Mouse (Mus musculus) gastrocnemius, postnatal 10 days (tissue): ENCODE data around the gene Tenm4. TPM values are rescaled to one million over a fixed set of nuclear protein-coding genes. Genes with fewer than 3 reads are reported as not detected.

Experiments
- DNase-seq: peaks from one replicate; pipeline ENCODE4 v3.0.0; 2021; ENCODE audit warnings: mixed read lengths
- total RNA-seq, 2 experiments: library from RNA; stranded (reverse); gene quantifications; 2 replicates each; pipeline ENCODE4 v1.2.3; 2021

Gene Tenm4
- total RNA-seq, 2 experiments from 2014 or later: 11.0 to 15.0 TPM

DNA sequence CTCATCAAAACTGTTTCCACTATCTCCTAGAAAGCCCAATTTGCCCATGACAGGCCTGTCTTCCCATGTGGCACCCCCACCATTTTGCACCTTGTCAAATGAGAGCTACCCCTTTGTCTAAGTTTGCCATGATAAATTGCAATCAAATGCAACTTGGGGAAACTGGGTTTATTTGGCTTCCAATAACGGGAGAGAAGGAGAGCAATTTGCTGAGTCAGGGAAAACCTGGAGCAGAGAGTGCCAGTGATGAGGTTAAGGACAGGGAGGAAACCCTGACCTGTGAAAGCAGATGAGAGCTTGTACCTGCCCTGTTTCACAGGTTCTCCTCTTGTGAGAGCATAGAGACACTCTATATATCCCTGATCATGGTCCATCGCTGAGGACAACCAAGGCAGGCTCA lies 170.4 kb downstream of the Tenm4 start:
- no peak for DNase-seq

DNA sequence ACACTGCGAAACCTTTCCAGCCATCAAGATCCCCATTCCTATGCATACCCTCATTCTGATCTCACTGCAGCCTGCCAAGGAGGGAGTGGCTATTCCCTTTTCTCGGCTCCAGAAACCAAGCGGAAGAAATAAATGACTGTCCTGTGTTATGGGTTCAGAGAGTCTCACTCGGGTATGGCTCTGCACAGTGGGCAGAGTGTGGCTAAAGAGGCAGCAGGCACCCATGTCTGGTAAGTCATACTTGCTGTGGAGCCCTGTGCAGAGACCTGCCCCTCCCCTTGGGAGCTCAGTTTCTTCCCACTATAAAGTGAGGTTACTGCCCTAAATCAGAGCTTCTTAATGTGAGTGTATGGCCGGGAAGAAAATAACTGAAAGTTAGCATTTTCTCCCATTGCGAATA lies 171.9 kb downstream of the Tenm4 start:
- DNase-seq: no peak

DNA sequence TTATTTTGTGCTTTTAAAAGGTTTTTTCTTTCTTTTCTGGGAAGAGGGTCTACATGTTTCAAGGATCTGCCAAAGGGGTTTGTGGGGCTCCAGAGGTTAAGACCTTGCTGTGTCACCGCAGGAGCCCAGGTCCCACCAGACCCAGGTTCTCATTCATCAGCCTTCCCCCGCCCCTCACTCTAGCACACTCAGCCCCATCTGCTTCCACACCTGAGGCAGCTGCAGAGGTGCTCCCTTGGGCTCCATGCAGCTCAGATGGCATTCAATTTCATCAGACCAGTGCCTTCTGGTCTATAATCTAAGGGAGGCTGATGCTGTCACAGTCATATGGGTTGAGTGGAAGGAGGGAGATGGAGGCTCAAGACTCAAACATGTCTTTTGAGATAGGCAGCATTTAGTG lies 172.6 kb downstream of the Tenm4 start:
- no peak for DNase-seq

DNA sequence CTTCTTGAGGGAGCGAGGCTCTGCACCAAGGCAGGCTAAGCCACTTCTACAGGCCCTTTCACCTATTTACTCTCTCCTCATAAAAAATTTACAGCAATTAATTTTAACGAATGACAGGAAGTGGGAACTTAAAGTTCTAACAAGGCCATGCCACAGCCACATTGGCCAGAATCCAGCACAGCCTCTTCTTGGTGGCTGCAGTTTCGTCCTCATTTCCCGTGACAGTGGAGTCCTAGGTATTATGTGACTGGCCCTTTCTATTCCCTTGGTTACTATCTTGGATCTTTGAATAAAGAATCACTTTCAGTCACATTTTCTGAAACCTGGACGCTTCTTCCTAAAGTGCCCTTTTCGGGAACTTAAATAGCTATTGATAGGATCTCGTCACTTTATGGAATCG lies 181.6 kb downstream of the Tenm4 start:
- no peak for DNase-seq

DNA sequence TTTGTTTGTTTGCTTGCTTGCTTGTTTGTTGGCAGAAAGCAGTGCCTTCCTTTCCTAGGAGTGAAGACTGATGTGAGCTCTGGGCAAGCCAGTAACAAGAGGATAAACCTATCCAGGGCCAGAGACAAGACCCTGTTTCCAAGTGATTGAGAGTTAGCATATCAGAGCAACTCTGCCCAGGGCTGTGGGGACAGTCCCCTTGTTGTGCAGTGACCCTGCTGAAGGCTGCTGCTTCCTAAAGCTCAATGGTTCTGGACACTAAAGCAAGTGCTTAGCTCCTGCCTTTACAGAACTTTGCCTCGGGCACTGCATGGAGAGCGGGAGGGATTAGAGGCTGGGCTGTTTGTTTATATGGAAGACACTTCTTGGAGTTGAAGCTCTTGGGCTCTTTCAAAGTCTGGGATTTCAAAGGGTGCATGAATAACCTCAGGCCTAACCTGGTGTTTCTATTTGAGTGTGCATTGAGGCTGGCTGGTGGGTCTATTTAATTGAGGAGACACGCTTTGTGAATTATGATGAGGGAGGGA lies 185.3 kb downstream of the Tenm4 start:
- no peak for DNase-seq

DNA sequence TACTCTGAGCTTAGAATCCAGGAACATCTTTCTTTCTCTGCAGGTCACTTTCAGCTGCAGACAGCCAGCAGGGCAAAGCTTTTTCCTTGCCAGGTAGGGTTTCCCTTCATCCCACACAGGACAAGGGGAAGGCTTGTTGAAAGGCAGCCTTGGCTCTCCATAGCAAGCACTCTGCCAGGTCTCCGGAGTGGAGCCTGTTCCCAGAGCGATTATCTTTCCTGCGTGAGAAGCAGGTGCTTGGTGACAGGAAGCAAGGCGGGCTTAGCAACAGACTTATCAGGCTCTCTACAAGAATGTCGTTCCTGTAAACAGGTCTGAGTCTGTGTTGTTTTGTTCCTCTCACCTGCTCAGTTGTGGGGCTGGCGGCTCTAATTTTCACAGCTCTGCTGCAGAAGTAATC lies 186.5 kb downstream of the Tenm4 start:
- DNase-seq: no peak

DNA sequence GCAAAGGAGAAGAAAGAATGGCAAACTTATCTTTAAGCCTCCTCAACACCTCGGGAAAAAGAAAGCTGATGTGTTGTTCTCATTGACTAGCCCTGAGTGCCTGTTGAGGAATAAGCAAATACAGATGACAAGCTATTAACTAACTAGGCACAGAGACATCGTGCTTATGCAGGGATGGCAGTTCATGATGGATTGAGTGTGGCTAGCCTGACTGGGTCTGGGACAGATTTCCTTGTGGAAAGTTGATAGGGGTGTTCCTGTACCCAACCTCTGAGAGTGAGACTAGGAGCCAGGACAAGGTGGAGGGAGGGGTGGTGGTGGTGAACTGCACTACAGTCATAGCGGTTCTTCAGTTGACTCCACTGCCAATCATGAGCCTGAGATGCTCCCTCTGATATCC lies 192.3 kb downstream of the Tenm4 start:
- no peak for DNase-seq

DNA sequence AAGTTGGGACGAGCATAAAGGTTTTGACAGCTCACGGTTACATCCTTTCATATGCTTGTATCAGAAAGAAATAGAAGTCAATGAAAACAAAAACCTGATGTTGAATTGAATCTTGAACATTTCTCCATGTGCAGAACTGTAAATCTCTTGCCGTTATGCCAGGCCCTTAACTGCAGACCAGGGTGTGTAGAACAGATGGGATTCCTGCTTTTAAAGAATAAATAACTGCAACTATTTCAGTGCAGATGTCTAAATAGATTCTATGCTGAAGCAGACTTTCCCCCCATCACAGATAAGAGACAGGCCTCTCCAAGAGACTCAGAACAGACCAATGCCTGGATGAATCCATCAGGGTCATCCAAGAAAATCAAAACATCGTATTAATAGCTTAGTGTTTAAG lies 198.9 kb downstream of the Tenm4 start:
- DNase-seq: no peak

DNA sequence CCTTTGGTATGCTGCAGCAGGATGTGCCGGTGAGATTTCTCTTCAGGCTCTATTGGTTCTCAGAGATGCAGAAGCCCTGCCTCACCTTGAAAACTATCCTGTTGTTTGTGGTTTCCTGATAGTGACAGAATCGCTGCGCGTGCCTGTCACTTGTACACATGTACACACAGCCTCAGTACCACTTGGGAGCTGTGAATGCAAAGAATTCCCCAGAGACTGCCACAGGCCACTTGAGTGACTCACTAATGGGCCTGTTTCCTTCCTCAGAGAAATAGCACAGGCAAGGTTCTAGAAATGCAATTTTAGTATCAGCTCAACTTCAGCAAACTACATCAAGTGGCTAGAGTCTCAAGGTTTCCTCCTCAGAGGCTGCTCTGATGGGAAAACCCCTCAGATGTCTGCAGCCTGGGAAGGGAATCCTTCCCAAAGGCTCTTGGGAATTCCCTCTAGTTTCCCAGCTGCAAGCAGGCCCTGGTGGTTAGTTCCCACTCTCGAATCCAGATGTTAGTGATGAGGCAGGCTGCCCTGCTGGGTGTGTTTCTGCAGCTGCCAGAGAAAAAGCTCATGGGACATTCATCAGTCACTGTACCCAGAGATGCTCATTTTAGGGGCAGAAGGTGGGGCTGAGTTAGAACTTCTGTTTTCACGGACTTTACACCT lies 203.1 kb downstream of the Tenm4 start:
- DNase-seq: no peak

DNA sequence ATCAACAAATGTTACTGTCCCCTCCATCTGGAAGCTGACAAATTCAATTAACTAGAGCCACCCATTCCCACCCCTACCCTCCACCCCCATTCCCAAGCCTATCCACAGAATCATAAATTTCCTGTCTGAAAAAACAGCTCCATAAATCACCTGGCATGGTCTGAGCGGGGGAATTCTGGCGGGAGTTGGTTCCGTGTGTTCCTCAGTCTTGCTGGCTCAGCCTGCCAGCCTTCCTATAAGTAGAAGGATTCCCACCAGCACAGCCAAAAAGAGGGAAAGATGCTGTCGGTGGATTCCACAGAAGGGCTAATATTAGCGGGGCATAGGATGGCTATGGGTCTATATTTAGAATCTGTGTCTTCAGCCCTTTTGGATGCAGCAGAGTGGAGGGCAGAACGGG lies 204.5 kb downstream of the Tenm4 start:
- DNase-seq: no peak

DNA sequence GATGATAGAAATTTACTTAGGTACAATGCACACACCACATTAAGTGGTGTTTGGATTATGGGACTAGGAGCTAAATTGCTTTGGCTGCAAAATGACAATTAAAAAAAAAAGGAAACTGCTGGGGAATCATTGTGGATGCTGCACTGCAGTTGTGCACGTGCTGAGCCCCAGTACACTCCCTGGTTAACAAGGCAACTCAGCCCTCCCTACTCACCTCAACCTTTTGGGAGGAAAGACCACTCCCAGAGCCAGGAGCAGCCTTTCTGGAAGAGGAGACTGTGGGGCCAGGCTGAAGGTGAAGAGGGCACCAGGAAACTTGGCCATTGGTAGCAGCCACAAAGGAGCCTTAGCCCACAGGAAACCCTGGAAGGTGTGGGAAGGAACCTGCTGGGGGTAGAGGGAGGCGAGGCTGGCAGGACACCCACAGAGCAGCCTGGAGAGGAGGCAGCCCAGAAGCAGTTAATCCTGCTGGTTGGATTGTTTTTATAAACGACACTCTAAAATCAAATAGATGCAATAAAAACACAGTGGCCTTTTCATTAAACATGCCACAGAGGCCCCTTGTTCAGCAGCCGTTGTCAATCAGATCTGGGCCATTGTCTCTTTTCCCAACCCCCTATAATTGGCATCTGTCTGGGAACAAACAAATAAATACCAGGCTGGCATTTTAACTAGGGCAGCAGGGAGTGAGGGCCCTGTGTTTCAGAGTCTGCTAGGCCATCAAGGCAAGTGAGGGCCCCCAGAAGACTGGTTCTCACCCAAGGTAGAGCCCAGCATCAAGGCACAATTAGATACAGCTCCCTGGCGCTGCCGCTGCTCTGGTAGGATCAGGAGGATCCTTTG lies 212.9 kb downstream of the Tenm4 start:
- no peak for DNase-seq

DNA sequence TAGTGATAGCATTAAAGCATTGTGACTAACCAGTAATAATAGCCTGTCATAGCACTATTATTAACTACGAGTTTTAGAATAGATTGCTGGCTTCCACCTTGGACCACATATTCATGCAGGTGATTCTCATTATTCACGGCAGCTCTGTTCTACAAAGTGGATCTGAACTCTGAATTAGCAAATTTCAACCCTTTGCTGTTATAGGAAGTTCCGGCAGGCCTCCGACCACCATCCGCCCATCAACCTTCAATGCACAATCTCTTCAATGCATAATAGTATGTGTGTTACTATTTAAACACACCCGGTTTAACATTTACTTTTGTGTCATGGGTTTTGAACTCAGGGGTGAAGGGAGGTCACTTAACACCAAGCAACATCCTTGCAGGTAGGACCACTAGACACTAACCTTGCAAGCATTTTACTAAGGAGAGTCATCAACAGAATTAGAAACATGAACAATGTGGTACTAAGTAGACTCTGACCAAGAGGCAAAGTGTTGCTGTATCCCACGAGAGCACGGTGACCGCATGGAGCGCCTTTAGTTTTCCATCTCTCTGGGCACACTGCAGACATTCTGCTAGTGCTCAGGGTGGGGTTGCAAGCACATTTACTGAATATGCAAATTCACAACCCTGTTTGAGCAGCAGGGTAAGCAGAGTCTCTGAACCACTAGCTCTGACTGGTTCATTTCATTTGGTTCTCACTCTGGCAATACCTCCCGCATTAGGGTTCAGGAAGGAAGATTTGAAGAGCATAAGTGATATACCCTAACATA lies 213.9 kb downstream of the Tenm4 start:
- no peak for DNase-seq

DNA sequence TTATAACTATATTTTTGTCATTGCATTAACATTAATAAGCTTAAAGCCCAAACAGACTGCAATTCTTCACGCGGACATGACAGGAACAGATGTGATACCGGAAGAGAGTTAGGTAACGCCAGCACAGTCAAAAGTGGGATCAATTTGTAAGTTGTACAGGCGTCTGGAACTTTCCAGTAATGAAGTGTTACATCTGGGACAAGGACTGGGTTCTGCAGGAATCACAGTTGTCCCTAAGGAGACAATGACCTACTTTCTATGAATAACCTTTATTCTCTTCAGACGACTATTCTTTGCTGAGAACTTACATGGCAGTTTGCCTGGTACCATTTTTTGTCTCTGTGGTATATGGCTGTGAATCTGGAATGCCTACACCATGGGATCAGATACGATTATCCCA lies 214.8 kb downstream of the Tenm4 start:
- DNase-seq: no peak

DNA sequence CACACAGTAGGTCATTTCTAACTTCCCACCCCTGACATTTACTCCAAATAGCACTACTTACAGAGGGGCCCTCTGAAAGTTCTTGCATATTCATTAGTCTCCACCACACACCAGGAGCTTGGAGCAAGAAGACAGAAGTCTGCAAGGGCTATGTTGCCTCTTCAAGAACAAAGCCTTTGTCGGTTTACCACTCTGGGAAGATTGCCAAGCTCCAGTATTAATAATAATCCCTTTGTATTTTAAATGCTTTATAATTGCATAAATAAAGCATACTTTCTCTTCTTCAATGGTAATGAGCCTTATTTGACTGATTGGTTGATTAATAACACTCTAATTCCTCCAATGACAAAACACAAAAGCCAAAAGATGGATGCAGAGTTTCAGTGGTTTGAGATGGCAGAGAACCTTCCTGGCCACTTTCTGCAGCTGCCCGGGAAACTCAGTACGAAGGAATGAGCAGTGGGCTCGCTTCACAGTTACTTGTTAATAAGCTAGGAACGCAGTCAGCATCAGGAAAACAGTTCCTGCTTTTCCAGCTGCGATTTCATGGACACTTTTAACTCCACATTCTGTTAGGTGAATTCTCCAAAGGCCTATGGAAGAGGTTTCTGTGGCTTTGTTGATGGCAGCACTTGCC lies 219.1 kb downstream of the Tenm4 start:
- no peak for DNase-seq

DNA sequence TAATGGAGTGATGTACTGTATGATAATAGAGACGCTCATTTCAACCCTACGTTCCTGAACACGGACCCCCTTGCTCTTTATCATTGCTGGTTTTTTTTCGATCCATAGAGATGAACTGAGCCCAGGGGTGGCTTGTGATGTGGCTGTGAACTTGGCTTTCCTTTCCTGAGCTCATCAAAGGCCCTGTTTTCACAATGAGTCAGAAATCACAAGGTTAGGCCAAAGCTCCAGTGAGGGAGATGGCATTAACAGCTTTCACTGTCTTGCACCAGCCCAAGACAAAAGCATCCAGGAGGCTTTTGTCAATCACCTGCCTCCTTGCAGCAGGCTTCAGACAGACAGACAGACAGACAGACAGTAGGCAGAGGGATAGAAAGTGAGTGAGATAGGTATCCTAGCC lies 219.8 kb downstream of the Tenm4 start:
- DNase-seq: no peak

DNA sequence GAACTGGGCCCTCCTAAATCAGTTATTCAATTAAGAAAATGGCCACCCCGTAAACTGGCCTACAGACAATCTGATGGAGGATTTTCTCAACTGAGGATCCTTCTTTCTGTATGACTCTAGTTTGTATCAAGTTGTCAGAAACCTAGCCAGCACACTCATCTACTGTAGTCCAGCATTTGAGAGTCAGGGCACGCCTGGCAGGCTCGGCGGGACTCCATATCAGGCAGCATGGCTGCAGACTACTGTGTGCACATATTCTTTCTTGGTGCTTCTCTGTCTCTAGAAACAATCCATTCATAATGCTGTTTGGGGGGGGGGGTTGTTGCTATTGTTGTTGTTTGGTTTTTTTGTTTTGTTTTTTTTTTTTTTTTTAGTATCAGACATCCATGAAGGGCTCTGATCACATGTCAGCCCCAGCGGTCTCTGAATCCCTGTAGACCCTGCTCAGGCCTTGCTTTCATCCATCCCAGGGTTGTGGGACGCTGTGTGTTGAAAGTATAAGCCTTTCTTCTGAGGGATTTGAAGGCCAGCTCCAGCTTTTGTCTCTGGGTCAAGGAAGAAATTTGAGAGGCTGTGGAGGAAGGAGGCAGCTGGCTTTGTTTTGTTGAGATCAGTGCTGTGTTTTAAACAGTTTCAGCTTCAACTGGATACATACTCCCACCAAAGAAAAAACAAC lies 220.9 kb downstream of the Tenm4 start:
- no peak for DNase-seq

DNA sequence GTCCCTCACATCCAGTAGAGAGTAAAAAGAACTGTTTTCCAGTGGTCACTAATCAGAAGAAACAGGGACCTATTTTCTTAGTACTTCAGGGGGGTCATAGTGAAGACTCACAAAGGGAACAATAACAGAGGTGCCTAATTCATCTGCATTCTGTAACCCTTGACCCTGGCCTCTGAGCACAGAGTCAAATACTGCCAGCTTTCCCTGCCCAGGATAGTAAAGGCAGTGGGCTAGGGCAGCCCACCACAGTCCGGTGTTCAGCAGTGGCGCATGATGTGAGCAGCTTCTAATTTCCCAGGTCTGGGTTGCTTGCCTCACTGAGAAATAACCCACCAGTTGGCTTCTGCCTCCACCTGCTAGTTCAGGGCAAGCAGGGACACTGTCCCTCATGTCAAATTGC lies 221.6 kb downstream of the Tenm4 start:
- DNase-seq: no peak

DNA sequence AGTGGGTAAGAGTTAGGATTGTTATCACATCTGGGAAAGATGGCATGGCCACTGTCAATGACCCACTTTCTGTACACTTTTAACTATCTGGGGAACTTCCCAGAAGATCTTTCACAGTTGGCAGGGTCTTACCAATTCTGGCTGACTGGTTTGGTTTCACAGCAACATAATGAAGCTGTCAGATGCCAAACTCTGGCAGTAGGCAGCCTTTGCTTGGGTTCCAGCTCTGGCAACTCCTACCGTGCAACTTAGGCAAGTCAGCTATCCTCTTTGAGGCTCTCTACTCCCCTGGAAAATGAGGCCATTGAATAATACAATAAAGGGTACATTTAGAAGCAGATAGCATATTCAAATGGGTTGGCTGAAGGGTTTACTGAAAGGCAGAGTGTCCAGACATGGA lies 226.9 kb downstream of the Tenm4 start:
- DNase-seq: no peak

DNA sequence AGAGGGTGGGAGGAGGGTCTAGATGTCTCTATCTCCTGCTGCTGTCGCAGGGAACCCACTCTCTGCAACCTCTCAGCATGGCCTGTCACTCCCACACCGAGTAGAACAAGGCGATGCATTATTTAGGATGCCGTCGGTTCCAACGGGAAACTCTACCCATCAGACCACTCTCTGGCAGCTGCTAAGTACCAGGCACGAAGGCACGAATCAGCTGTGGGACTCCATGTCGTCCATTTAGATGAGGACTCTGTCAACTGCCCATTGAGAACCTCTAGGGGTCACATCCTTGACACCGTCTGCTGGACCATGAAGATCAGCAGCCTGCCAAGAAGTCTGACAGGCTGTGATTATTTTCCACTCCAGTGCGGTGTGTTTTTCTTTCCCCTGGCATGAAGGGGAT lies 229.4 kb downstream of the Tenm4 start:
- no peak for DNase-seq

DNA sequence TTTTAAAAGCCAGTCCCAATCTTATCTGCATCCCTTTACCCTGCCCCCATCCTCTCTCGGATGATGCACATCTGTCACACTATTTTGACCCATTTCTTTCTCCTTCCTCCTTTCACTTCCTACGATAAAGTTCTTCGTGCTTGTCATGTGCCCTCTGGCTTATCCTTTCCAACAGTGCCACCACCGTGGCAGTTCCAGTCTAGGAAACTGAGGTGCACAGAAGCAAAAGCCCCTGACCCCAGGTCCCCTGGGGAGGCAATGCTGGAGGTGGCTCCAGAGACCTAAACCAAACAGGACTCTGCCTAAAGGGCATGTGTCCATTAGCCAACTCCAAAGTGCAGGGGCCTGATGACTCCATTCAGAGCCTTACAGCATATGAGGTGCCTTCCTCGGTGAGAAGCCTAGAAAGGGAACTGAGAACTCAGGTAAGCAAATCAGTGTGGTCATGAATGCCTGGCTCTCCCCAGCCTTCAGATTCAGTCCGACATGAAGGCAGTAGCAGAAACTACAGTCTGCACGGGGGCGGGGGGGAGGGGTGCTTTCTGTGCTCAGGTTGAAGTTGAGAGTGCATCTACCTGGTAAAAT lies 235.7 kb downstream of the Tenm4 start:
- DNase-seq: no peak

DNA sequence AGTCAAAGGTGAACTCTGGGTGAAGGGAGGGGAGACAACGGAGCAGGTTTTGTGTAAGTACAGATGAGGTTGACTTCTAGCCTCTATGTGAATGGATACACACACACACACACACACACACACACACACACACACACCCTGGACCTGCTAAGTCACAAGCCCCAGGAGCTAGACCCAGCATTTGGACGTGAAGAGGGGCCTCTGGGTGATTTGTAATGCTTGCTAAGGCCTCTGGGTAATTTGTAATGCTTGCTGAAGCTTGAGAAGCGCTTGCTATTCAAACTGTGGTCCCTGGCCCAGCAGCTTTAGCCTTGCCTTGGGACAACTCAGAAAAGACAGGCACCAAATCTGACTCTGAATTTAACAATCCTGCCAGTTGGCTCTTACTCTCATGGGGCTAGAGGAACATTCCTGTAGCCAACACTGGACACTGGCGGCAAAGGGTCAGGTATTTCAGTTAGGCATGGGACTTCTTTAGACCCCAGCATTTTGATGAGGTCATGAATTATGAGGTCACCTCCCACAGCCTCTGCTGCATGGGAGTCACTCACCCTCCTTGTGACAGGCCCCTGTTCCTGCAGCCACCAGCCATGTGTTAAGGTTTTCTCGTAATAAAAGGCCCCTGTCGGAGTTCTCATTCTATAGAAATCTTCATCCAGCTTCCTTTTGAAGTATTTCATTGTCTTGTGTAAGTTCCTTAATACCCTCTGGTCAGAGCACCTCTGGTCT lies 237.3 kb downstream of the Tenm4 start:
- no peak for DNase-seq
